Comparison of ENCODE assay signal across 23 mouse cellular contexts in the genomic region with DNA sequence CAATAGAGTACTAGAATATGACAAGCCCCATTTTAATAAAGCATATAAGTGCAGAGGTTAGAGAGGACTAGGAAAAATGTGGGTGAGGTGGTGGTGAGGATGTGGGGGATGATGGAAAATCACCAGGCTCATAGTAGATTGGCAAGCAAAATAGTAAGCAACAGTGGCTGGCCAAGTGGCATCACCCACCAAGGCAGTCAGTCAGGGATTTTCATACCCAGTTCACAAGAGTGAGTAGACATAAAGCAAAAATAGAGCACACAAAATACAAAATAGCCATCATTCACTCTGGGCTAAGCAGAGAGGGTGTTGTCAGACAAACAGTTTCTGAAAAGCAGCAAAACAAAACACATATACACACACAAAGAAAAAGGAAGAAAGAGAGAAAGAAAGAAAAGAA. TPM values are rescaled to one million over a fixed set of nuclear protein-coding genes. Genes with fewer than 3 reads are reported as not detected.
DNase-seq lines count a peak whose midpoint lies in the region; ATAC-seq and TF ChIP-seq lines count a peak whose summit lies in the region.
"Had no signal": no experiment of that assay in that cellular context is flagged by ENCODE, and none has a peak within 500 bp of the region (broad histone marks: within the 10 kb centered on the region; RNA-seq: fewer than 3 reads in every experiment).

No protein-coding gene starts in this region.

- H3K4me2 ChIP-seq in heart, embryonic 12.5 days, result no peak overlapping the region
- H3K4me2 ChIP-seq in liver, embryonic 11.5 days, result no peak overlapping the region
- H3K4me2 ChIP-seq: embryonic facial prominence, embryonic 12.5 days; forebrain, embryonic 13.5 days; forebrain, embryonic 15.5 days had no signal

- no peak overlapping the region for H3K4me3 ChIP-seq in heart, embryonic 12.5 days
- H3K4me3 ChIP-seq in liver, adult 2 months (ENCODE audit: insufficient read depth, low read depth, low read length), result no peak overlapping the region
- no peak overlapping the region for H3K4me3 ChIP-seq in liver, embryonic 11.5 days (ENCODE audit: low read depth, low read length)
- H3K4me3 ChIP-seq in left cerebral cortex, adult 2 months, result no peak overlapping the region
- H3K4me3 ChIP-seq: embryonic facial prominence, embryonic 10.5 days; embryonic facial prominence, embryonic 12.5 days; forebrain, embryonic 13.5 days; forebrain, embryonic 15.5 days had no signal

- peaks cover 18% of the 10 kb centered on the region for H3K79me2 ChIP-seq in liver, adult 2 months (ENCODE audit: control insufficient read depth, insufficient read depth, low read length)

- H3K4me1 ChIP-seq in heart, embryonic 12.5 days (replicated peaks), result peaks cover 36% of the 10 kb centered on the region
- H3K4me1 ChIP-seq in liver, adult 2 months (ENCODE audit: control insufficient read depth, insufficient read depth, low read length), result peaks cover 19% of the 10 kb centered on the region
- no peaks in the 10 kb centered on the region for H3K4me1 ChIP-seq in liver, embryonic 11.5 days (replicated peaks; ENCODE audit: control insufficient read depth, insufficient read depth, low read length)

- intact Hi-C loops in left cerebral cortex, adult 2 months (cut with DNase I), result no loop called here

- no peaks in the 10 kb centered on the region for H3K9me3 ChIP-seq in heart, embryonic 12.5 days (replicated peaks)
- no peaks in the 10 kb centered on the region for H3K9me3 ChIP-seq in liver, embryonic 11.5 days (ENCODE audit: control insufficient read depth, low read length)
- H3K9me3 ChIP-seq: embryonic facial prominence, embryonic 10.5 days; embryonic facial prominence, embryonic 12.5 days; forebrain, embryonic 13.5 days; forebrain, embryonic 15.5 days had no signal

- no peak for TF ChIP-seq POLR2A in liver, adult 2 months (IDR thresholded peaks at IDR 0.05; ENCODE audit: extremely low read depth, insufficient read depth, low read length)

- H3K9ac ChIP-seq in heart, embryonic 12.5 days, result no peak overlapping the region
- no peak overlapping the region for H3K9ac ChIP-seq in liver, adult 2 months (ENCODE audit: low read depth, low read length)
- no peak overlapping the region for H3K9ac ChIP-seq in liver, embryonic 11.5 days (ENCODE audit: low read depth, low read length)
- H3K9ac ChIP-seq: embryonic facial prominence, embryonic 12.5 days; forebrain, embryonic 13.5 days; forebrain, embryonic 15.5 days had no signal

- no peak overlapping the region for H3K27ac ChIP-seq in heart, embryonic 12.5 days (ENCODE audit: poor library complexity, severe bottlenecking)
- H3K27ac ChIP-seq in liver, adult 2 months (replicated peaks; ENCODE audit: insufficient read depth, low read depth, low read length), result peak overlapping the region; percentile 47; the same call in 1 of the 2 replicates
- H3K27ac ChIP-seq in liver, embryonic 11.5 days (ENCODE audit: low read depth, low read length), result no peak overlapping the region
- H3K27ac ChIP-seq in left cerebral cortex, adult 2 months, result no peak overlapping the region
- H3K27ac ChIP-seq: embryonic facial prominence, embryonic 10.5 days; embryonic facial prominence, embryonic 12.5 days; forebrain, embryonic 13.5 days; forebrain, embryonic 15.5 days had no signal

- no peaks in the 10 kb centered on the region for H3K36me3 ChIP-seq in heart, embryonic 12.5 days
- no peaks in the 10 kb centered on the region for H3K36me3 ChIP-seq in liver, adult 2 months (ENCODE audit: control insufficient read depth, insufficient read depth, low read length)
- no peaks in the 10 kb centered on the region for H3K36me3 ChIP-seq in liver, embryonic 11.5 days (ENCODE audit: control insufficient read depth, insufficient read depth, low read length)
- H3K36me3 ChIP-seq: embryonic facial prominence, embryonic 10.5 days; embryonic facial prominence, embryonic 12.5 days; forebrain, embryonic 15.5 days; G1E had no signal

- no peak for ATAC-seq in heart, embryonic 12.5 days (ENCODE audit: insufficient number of reproducible peaks, low FRiP score)
- no peak for ATAC-seq in liver, embryonic 11.5 days (replicated peaks; ENCODE audit: low FRiP score)
- ATAC-seq: activated CD4-positive, CD25-positive, alpha-beta regulatory T cell, adult 4 months; forebrain, embryonic 13.5 days; forebrain, embryonic 15.5 days; Patski had no signal

- no peak for TF ChIP-seq CTCF in liver, adult 2 months (IDR thresholded peaks at IDR 0.05; ENCODE audit: low read depth, low read length)
- TF ChIP-seq CTCF in left cerebral cortex, adult 2 months (IDR thresholded peaks at IDR 0.05), result no peak

- peak; percentile 55 for DNase-seq in heart, adult 11 months
- DNase-seq in liver, adult 2 months (ENCODE audit: extremely low read depth, low read depth, low spot score), result no peak
- DNase-seq in liver, embryonic 11.5 days (ENCODE audit: low spot score), result no peak
- DNase-seq in CD4-positive helper T cell, adult 2 months (ENCODE audit: low read depth, low spot score), result peak; percentile 42
- peak; percentile 62 for DNase-seq in induced T-regulatory cell, adult 2 months (ENCODE audit: low read depth)
- DNase-seq in left cerebral cortex, adult 2 months (ENCODE audit: extremely low spot score in 1 of 2, low spot score in 2 of 2), result no peak
- DNase-seq in lung, postnatal 14 days, result no peak
- DNase-seq: adrenal gland, adult 8-10 months; adrenal gland, postnatal 14 days; adrenal gland, postnatal 36 days; cerebellum, adult 11-12 months; cerebellum, adult 2 months; cerebellum, adult 9-10 months; cerebellum, postnatal 10 days; cerebellum, postnatal 25 days had no signal

- no peaks in the 10 kb centered on the region for H3K27me3 ChIP-seq in heart, embryonic 12.5 days (replicated peaks)
- no peaks in the 10 kb centered on the region for H3K27me3 ChIP-seq in liver, adult 2 months (ENCODE audit: control insufficient read depth, insufficient read depth, low read length)
- H3K27me3 ChIP-seq in liver, embryonic 11.5 days (replicated peaks; ENCODE audit: control insufficient read depth, insufficient read depth, low read length), result no peaks in the 10 kb centered on the region
- H3K27me3 ChIP-seq: embryonic facial prominence, embryonic 12.5 days; forebrain, embryonic 13.5 days; forebrain, embryonic 15.5 days; Patski had no signal

RNA-seq across cellular contexts. Expression of a gene that starts 51.6 kb away (rescaled TPM):
- 12.8 and 14.5 TPM in 2 replicates for polyA plus RNA-seq in heart, embryonic 12.5 days (2016; fragmentation: Nextera tagmentation; extraction: Ambion mirVana)
- total RNA-seq in liver, adult 2 months (2014; rRNA removed), result 13.6 and 16.0 TPM in 2 replicates
- polyA plus RNA-seq in liver, adult 2 months (2012; rRNA removed), result 9.4 and 10.0 TPM in 2 replicates
- 5.8 and 6.4 TPM in 2 replicates for polyA plus RNA-seq in liver, embryonic 11.5 days (2014; fragmentation: Nextera tagmentation; extraction: Ambion mirVana)
- 1 to 10 TPM; 7.0 to 7.1 TPM for total RNA-seq in left cerebral cortex, adult 2 months (2021)
- polyA plus RNA-seq: G1E had no signal

Comparison
In these comparisons a context has a peak if more than half of its experiments do, and no peak if none do; other contexts are left out.
1. DNase-seq: peak in heart, adult 11 months (single experiment), CD4-positive helper T cell, adult 2 months (single experiment) and induced T-regulatory cell, adult 2 months (single experiment); none in liver, adult 2 months (single experiment), liver, embryonic 11.5 days (single experiment), left cerebral cortex, adult 2 months (0 of 2) and lung, postnatal 14 days (single experiment).